Mouse (Mus musculus): Measurements from ENCODE around the gene Dgki. TPM values are rescaled to one million over a fixed set of nuclear protein-coding genes. Genes with fewer than 3 reads are reported as not detected.

The Dgki gene
- total RNA-seq, 1 experiment, result 0.94 TPM

DNA sequence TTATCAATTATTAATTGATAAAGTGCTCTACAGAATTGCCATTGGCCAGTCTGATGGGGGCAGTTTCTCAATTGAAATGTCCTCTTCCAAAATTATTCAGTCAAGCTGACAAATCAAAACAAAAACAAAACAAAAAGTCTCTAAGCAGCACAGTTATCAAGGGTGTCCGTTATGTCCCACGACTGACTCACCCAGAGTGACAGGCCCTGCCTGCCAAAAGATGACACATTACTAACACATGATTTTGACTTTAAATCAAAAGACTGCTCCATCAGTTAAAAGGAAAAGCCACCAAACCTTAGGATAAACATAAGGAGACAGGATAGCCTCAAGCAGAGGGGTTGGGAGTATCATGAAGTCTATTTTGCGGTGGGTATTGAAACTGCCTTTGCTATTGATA, 483.3 kb downstream of the Dgki start:
- Histone ChIP-seq H3K9me3 (ENCODE audit: control insufficient read depth, insufficient read depth, low read depth, low read length) (no peaks in the 10 kb centered on the region), H3K9ac (ENCODE audit: insufficient read depth, low read depth, low read length, poor library complexity, severe bottlenecking) (no peak overlapping the region), H3K36me3 (ENCODE audit: control insufficient read depth, insufficient read depth, low read length, poor library complexity, severe bottlenecking) (no peaks in the 10 kb centered on the region), H3K4me1 (ENCODE audit: control insufficient read depth in 2 of 2, insufficient read depth in 2 of 2, low read length in 2 of 2, poor library complexity in 1 of 2) (no peaks in the 10 kb centered on the region), H3K4me3 (ENCODE audit: insufficient read depth in 1 of 2, low read depth in 1 of 2, low read length in 2 of 2, poor library complexity in 1 of 2, severe bottlenecking in 1 of 2) (no peak overlapping the region), H3K27ac (ENCODE audit: insufficient read depth, low read depth, low read length, poor library complexity, severe bottlenecking) (no peak overlapping the region)
- TF ChIP-seq CHD2 (IDR thresholded peaks at IDR 0.05; ENCODE audit: low read depth, low read length), result no peak
- TF ChIP-seq HCFC1 (IDR thresholded peaks at IDR 0.05; ENCODE audit: borderline replicate concordance, insufficient read depth, low read length), result no peak
- no peak for TF ChIP-seq ZC3H11A (IDR thresholded peaks at IDR 0.05; ENCODE audit: borderline replicate concordance, low read depth, low read length)
- TF ChIP-seq MAFK (IDR thresholded peaks at IDR 0.05; ENCODE audit: insufficient read depth, low read depth, low read length), result no peak
- no peak for TF ChIP-seq ZNF384 (IDR thresholded peaks at IDR 0.05; ENCODE audit: low read depth, low read length)
- no peak for DNase-seq (ENCODE audit: low read depth, low spot score)
- in situ Hi-C loops (cut with MboI; ENCODE audit: low sequenced_read_pairs in 2 of 2, unreplicated experiment in 2 of 2), result no loop called here

DNA sequence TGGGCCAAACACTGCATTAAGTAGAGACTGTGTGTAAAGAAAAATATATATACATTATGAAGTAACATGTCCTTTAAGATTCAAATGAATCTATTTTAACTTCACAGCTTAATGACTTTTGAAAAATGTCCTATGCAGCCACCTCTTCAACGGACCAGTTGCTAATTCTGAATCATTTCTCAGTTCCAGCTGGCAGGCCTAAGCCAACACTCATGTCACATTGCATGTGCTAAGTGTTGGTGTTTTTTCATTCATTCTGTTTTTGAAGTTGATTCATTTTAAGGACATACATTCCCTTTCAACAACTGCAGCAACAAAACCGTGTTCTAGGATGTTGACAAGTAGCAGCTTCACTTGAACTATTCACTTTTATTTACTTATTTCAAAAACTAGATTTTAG, 484.0 kb downstream of the Dgki start:
- in situ Hi-C loops (cut with MboI; ENCODE audit: low sequenced_read_pairs in 2 of 2, unreplicated experiment in 2 of 2), result no loop called here
- Histone ChIP-seq H3K9ac (ENCODE audit: insufficient read depth, low read depth, low read length, poor library complexity, severe bottlenecking) (no peak overlapping the region), H3K4me3 (ENCODE audit: insufficient read depth in 1 of 2, low read depth in 1 of 2, low read length in 2 of 2, poor library complexity in 1 of 2, severe bottlenecking in 1 of 2) (no peak overlapping the region), H3K27ac (ENCODE audit: insufficient read depth, low read depth, low read length, poor library complexity, severe bottlenecking) (no peak overlapping the region), H3K36me3 (ENCODE audit: control insufficient read depth, insufficient read depth, low read length, poor library complexity, severe bottlenecking) (no peaks in the 10 kb centered on the region), H3K4me1 (ENCODE audit: control insufficient read depth in 2 of 2, insufficient read depth in 2 of 2, low read length in 2 of 2, poor library complexity in 1 of 2) (no peaks in the 10 kb centered on the region), H3K9me3 (ENCODE audit: control insufficient read depth, insufficient read depth, low read depth, low read length) (no peaks in the 10 kb centered on the region)
- TF ChIP-seq MAFK (IDR thresholded peaks at IDR 0.05; ENCODE audit: insufficient read depth, low read depth, low read length) (no peak), ZNF384 (IDR thresholded peaks at IDR 0.05; ENCODE audit: low read depth, low read length) (no peak), ZC3H11A (IDR thresholded peaks at IDR 0.05; ENCODE audit: borderline replicate concordance, low read depth, low read length) (no peak), HCFC1 (IDR thresholded peaks at IDR 0.05; ENCODE audit: borderline replicate concordance, insufficient read depth, low read length) (no peak), CHD2 (IDR thresholded peaks at IDR 0.05; ENCODE audit: low read depth, low read length) (no peak)
- no peak for DNase-seq (ENCODE audit: low read depth, low spot score)

DNA sequence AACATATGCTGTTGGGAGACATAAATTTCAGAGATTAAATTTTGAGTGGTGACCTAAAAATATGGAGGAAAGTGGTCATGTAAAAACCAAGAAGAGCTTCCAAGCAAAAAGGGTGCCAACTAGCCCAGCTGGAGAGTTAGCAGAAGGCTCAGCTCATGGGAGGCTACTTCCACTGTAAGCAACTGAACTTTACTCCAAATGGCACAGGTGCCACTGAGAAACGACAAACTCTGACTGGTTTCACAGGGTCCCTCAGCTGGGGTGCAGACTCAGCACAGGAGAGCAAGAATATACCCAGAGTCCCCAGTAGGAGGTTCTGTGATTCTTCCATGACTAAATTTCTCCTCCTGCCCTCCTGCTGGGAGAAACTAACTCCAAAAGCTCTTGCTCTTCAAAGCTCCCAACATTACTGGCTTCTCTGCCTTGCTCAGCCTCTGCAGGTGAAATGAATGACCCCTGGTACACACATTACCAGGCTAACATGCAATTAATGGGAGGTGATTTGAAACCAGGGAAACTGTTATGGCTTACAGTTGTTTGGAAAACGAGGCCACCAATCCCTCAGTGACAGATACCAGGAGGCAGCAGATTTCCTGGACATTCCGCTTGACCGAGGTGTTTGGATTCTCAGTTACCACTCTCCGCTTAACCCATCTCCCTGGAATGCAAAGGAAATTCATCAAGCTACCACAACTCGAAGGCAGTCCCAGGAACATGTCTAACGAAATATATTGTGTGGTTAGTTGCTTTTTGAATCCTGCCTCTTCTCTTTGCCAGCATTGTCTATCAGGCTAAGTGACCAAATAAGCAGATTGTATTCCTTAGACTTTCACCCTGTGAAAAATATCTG, 487.1 kb downstream of the Dgki start:
- H3K36me3 ChIP-seq (ENCODE audit: control insufficient read depth, insufficient read depth, low read length, poor library complexity, severe bottlenecking), result no peaks in the 10 kb centered on the region
- no peak overlapping the region for H3K9ac ChIP-seq (ENCODE audit: insufficient read depth, low read depth, low read length, poor library complexity, severe bottlenecking)
- DNase-seq (ENCODE audit: low read depth, low spot score), result no peak
- H3K27ac ChIP-seq (ENCODE audit: insufficient read depth, low read depth, low read length, poor library complexity, severe bottlenecking), result no peak overlapping the region
- in situ Hi-C loops (cut with MboI; ENCODE audit: low sequenced_read_pairs in 2 of 2, unreplicated experiment in 2 of 2), result no loop called here
- no peak for TF ChIP-seq HCFC1 (IDR thresholded peaks at IDR 0.05; ENCODE audit: borderline replicate concordance, insufficient read depth, low read length)
- TF ChIP-seq MAFK (IDR thresholded peaks at IDR 0.05; ENCODE audit: insufficient read depth, low read depth, low read length), result no peak
- no peak for TF ChIP-seq ZNF384 (IDR thresholded peaks at IDR 0.05; ENCODE audit: low read depth, low read length)
- no peak for TF ChIP-seq ZC3H11A (IDR thresholded peaks at IDR 0.05; ENCODE audit: borderline replicate concordance, low read depth, low read length)
- no peak for TF ChIP-seq CHD2 (IDR thresholded peaks at IDR 0.05; ENCODE audit: low read depth, low read length)
- no peaks in the 10 kb centered on the region for H3K9me3 ChIP-seq (ENCODE audit: control insufficient read depth, insufficient read depth, low read depth, low read length)
- H3K4me3 ChIP-seq (ENCODE audit: insufficient read depth in 1 of 2, low read depth in 1 of 2, low read length in 2 of 2, poor library complexity in 1 of 2, severe bottlenecking in 1 of 2), result no peak overlapping the region
- peaks cover 0 to 3% of the 10 kb centered on the region in 2 experiments; a peak in 1 of 4 replicates for H3K4me1 ChIP-seq (ENCODE audit: control insufficient read depth in 2 of 2, insufficient read depth in 2 of 2, low read length in 2 of 2, poor library complexity in 1 of 2)

DNA sequence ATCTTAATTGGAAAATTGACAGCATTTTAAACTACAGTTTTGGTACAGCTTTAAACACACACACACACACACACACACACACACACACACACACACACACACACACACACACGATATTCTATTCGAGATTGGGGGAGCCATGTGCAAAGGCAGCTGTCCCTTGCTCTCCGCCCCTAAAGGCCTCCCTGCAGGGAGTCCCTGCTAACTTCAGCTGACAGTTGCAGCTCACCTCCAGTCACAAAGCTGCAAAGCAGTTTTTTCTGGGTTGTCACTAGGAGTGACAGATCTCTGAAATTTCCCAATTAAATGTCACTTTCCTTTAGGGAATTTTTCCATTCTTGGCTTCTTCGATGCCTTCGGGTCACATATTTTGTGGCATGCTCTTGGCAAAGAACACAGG, 489.5 kb downstream of the Dgki start:
- no peak for DNase-seq (ENCODE audit: low read depth, low spot score)
- no peak overlapping the region for H3K4me3 ChIP-seq (ENCODE audit: insufficient read depth in 1 of 2, low read depth in 1 of 2, low read length in 2 of 2, poor library complexity in 1 of 2, severe bottlenecking in 1 of 2)
- in situ Hi-C loops (cut with MboI; ENCODE audit: low sequenced_read_pairs in 2 of 2, unreplicated experiment in 2 of 2), result no loop called here
- TF ChIP-seq MAFK (IDR thresholded peaks at IDR 0.05; ENCODE audit: insufficient read depth, low read depth, low read length) (no peak), ZC3H11A (IDR thresholded peaks at IDR 0.05; ENCODE audit: borderline replicate concordance, low read depth, low read length) (no peak), CHD2 (IDR thresholded peaks at IDR 0.05; ENCODE audit: low read depth, low read length) (no peak), HCFC1 (IDR thresholded peaks at IDR 0.05; ENCODE audit: borderline replicate concordance, insufficient read depth, low read length) (no peak), ZNF384 (IDR thresholded peaks at IDR 0.05; ENCODE audit: low read depth, low read length) (no peak)
- H3K9me3 ChIP-seq (ENCODE audit: control insufficient read depth, insufficient read depth, low read depth, low read length), result no peaks in the 10 kb centered on the region
- no peak overlapping the region for H3K27ac ChIP-seq (ENCODE audit: insufficient read depth, low read depth, low read length, poor library complexity, severe bottlenecking)
- no peak overlapping the region for H3K9ac ChIP-seq (ENCODE audit: insufficient read depth, low read depth, low read length, poor library complexity, severe bottlenecking)
- H3K4me1 ChIP-seq (ENCODE audit: control insufficient read depth in 2 of 2, insufficient read depth in 2 of 2, low read length in 2 of 2, poor library complexity in 1 of 2), result peaks cover 0 to 3% of the 10 kb centered on the region in 2 experiments; a peak in 1 of 4 replicates
- no peaks in the 10 kb centered on the region for H3K36me3 ChIP-seq (ENCODE audit: control insufficient read depth, insufficient read depth, low read length, poor library complexity, severe bottlenecking)

Data from ES-E14 (cell line).